Mouse (Mus musculus): Measurements from ENCODE around the gene Slc1a2.

The Slc1a2 gene

GRCm38 (mm10) chr2:102663865-102664264 lies 5.4 kb downstream of the Slc1a2 start:
- DNase-seq: no peak

DNA sequence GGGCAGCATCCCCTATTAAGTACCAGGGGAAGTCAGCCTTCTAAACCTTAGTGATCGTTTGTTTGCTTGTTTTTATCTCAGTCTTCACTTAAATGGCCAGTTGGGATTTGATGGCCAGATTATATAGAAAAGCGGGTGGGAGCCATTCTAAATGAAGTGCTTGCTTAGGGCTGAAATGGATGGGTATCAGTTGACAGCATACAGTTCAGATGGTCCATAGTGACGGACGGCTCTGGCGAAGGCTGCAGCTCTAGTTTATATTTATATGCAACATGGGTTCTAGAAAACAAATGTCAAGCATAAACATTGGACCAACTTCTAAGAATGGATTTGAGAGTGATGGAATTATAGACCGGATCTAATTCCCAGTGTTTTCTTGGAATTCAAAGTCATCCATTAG lies 9.5 kb downstream of the Slc1a2 start:
- no peak for DNase-seq

- no peak for DNase-seq
Measured at GRCm38 (mm10) chr2:102669580-102669979, 11.1 kb downstream of the Slc1a2 start.

- no peak for DNase-seq
Measured at GRCm38 (mm10) chr2:102674582-102674981, 16.1 kb downstream of the Slc1a2 start.

- DNase-seq: peak; percentile 28
Measured at GRCm38 (mm10) chr2:102675275-102675674, 16.8 kb downstream of the Slc1a2 start.

GRCm38 (mm10) chr2:102676716-102677312 lies 18.4 kb downstream of the Slc1a2 start:
- no peak for DNase-seq

DNA sequence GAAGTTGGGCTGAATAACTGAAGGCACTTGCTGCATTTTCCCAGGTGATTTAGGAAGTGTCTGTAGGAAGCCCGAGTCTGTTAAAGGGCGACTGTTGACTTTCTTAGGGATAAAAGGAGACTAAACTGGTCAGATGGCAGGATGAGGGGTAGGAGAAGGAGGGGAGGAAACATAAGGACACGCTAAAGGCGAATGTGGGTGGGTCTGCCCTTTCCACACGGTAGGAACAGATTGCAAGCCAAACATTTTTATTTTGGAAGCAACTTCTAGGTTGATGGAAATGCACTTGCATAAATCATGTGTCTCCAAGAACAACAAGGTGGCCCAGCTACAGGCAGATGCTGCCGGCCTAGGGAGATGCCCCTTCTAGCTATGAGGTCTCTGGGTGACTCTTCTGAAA lies 18.9 kb downstream of the Slc1a2 start:
- no peak for DNase-seq

DNA sequence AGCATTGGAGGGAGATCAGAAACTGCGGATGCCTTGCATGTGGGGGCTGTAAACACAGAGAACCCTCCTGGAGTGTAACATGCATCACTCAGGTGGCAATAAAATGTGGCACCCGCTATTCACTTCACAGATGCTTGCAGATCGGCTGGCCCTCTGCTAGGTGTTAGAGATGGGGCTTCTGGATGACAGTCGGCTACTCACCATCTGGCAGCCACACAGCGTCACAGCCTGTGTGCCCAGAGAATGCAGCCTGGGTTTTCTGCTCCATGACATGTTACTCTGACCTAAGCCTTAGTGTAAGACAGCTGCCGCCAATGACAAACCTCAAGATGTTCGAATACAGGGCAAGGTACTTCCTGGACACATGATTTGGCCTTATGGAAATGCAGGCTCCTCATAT lies 22.9 kb downstream of the Slc1a2 start:
- no peak for DNase-seq

DNA sequence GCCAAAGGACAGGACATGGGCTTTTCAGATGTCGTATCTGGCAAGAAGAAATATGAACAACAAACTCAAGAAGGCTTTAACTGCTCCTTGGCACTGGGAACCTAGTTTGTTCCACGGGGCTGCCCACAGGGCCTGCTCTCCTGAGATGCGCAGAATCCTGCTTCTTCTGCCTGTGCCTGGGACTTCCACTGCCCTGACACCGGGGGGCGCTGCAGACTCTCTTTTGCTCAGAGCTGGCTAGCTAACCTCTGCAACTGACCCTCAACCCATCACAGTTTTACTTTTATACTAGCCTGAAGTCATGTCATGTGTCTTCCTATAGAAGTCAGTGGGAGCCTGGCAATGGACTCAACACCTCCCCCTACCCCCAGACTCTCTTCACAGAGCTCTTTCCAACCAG lies 23.7 kb downstream of the Slc1a2 start:
- DNase-seq: no peak

- DNase-seq: no peak
Measured at GRCm38 (mm10) chr2:102685371-102686107, 27.1 kb downstream of the Slc1a2 start.

DNA sequence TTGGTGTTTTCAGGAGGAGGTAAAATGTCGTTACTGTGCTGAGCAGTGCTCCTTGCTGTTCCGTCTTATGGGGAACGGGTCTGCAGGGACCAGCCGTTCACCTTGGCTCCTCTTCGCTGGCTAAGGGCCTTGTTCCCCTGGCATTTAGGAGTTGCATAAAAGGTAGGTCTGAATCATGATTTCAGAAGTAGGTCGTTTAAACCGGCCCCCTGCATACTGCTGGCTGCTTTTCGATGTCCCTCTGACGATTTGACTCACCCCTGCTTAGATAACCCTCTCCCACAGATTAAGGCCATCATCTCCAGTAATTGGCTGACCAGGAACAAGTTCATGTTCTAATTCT lies 27.6 kb downstream of the Slc1a2 start:
- no peak for DNase-seq

DNA sequence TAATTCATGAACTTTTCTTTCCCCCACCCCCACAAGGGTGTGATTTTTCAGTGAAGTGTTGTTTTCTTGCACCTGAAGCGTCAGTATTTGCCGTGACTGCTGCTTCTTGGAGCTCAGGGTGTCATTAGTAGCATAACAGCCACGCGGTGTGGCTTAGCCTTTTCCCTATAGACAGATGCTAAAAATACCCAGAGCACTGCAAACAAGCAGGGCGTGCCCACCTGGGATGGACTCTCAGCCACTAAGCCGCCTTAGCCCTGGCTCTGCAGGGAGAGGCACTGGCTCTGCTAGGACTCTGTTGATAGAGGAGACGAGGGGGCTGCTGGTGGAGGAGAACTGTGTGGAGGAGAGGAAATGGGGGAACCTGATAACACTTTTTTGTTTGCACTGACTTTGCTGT lies 35.1 kb downstream of the Slc1a2 start:
- DNase-seq: no peak

DNA sequence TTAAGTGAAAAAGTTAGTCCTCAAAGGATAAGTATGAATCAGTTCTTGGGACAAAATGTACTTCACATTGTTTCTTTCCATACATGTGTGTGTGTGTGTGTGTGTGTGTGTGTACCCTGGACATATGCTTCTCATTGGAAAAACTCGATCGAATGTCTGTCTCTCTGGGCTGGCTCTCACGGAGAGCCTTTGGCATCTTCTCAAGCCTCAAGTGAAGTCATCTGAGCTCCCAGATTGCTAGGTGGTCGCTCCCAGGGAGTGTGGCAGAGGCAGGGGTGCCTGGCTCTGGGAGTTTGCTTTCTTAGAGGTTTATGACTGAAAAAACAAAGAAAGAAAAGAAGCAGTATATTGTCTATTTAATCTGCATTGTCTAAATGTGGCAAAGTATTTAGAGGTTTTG lies 36.3 kb downstream of the Slc1a2 start:
- no peak for DNase-seq

DNA sequence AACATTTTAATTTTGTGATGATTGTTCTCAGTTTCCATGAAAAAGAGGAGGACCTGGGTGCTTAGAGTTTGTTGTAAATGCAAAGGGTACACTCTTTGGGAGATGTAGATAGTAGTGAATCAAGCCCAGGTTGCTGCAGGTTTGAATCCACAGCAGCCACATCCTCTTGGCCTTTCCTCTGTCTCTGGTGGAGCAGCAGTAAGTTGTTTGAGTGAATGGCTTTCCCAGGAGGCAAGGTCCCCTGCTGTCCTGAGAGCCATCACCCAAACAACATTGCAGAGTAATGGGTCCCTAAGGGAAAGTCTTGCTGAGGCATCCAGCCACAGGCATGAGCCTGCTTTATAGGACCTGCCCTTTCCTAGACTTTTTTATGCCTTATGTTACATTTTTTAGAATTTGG lies 37.1 kb downstream of the Slc1a2 start:
- DNase-seq: no peak

DNA sequence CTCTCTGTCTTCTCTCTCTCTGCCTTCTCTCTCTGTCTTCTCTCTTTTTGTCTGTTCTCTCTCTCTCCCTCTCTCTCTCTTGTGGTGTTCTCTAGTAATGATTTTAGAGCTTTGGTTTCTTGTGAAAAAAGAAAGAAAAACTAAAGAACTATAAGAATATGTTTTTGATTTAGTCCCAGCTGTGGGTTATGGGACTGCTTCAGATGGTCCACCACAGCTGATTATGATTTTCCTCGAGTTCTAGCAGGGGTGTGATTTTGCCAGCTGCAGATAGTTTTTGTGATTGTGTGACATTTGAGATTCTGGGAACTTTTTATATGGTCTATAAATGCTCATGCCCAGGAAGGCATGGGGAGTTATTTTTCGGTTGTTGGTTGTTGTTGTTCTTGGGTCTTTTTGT lies 39.3 kb downstream of the Slc1a2 start:
- no peak for DNase-seq

- no peak for DNase-seq
Measured at GRCm38 (mm10) chr2:102699921-102700320, 41.5 kb downstream of the Slc1a2 start.

DNA sequence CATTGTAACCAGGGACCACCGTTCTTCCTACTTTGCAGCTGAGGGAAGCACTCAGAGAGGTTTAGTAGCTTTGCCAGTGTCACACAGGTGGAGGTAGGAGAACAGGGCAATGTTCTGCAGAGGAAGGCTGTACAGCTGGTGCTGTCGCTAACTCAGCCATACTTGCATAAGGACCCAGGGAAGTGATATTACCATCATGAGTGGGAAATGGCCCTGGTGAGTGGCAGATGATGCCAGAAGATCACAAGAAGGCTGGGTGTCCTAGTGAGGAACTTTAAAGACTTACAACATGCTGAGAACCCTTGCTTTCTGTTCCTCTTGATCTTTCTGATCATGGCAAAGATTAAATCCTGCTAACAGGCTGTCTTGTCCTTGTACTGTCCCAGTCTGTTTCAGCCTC lies 42.2 kb downstream of the Slc1a2 start:
- DNase-seq: no peak

DNA sequence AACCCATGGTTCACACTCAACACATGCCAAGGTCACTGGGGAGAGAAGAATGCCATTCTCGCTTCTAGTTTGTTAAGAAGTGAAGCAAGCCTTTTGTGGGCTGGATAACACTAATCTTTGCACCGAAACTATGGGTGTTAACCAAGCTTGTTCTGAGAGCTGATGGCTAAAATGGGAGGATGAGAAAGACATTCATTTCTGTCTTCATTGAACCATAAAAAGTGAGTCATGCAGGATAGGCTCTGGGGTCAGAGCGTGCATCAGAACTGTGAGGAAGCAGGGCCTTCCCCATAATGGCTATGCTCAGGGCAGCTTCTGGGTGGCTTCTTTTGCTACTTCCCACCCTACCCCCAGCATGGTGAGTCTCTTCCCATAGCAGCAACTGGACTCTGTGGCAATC lies 42.9 kb downstream of the Slc1a2 start:
- DNase-seq: no peak

- DNase-seq: no peak
Measured at GRCm38 (mm10) chr2:102703556-102703955, 45.1 kb downstream of the Slc1a2 start.

- no peak for DNase-seq
Measured at GRCm38 (mm10) chr2:102704781-102705180, 46.3 kb downstream of the Slc1a2 start.

- no peak for DNase-seq
Measured at GRCm38 (mm10) chr2:102711511-102711910, 53.1 kb downstream of the Slc1a2 start.

GRCm38 (mm10) chr2:102712049-102712448 lies 53.6 kb downstream of the Slc1a2 start:
- DNase-seq: no peak

DNA sequence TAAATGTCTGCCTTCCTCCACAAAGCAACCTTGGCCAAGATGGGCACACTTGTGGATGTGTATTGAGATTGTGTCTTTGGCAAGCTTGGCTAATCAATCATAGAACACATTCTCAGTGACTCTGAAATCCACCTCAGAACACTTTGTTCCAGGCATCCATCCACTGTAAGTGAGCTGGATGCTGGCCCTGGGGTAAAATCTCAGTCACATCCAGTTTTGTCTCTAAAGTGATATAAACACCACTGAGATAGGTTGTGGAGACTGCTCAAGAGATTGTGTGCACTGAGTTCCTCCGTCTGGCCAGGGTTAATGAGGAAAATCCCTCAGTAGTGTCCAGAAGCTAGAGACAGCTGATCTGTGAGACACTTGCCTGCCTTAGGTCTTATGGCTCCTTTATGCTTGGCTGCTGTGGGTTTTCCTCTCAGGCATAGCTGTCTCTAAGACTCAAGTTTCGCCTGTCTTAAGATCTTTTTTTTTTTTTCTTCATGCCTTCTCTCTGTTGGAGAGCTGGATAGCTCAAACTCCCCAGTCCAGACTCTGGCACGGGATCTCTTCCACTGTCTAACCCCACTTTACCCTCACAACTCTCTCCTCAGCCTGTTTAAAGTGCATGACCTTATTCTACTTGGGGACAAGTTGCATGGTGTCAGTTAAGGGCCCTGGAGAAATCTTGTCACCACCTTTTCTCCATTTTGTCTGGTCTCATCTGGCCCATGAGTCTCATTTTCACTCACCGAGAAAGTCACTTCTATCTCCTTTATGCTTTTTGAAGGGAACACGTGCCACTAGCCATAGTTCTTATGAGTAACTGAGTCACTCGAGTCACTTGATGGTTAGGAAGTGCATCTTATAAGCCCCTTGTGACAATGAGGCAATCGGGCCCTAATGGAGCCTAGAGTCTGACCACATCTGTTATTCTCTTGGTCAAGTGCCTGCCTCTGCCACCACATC lies 54.5 kb downstream of the Slc1a2 start:
- no peak for DNase-seq

DNA sequence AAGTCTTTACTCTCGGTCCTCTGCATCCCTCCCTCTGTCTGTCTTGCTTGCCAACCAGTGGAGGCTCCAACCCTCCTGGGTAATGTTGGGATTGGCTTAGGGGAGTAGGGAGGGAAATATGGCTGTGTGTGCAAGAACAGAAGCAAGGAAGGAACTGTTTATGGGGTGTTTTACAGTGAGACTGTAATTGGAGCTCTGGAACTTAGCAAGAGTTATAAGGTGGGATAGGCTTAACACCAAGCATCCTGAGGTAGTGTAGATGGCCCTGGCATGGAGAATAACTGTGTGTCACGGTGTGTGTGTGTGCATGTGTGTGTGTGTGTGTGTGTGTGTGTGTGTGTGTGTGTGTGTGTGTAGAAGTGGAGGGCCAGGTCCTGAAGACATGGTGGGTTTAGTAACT lies 55.9 kb downstream of the Slc1a2 start:
- DNase-seq: no peak

All from cerebellum, adult 11-12 months (tissue).